Comparison of ENCODE assay signal across 17 mouse cellular contexts in the genomic region with DNA sequence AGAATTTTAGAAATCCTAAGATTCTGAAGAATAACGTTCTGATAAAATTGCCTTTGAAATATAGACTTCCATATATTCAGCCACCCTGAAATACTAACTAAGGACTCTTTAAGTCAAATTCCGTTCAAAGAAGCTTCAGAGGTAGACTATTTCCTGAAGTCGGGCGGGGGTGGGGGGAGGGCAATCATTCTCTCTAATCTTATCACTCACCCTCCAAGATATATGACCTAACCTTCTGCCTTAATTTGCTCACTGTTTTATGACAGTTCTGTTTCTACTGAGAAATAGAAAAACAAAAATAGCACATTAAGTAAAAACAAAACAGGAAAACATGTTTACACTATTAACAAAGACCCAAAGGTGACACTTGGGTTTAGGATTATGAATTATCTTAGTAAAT.
DNase-seq lines count a peak whose midpoint lies in the region; TF ChIP-seq lines count a peak whose summit lies in the region.
"Had no signal": no experiment of that assay in that cellular context is flagged by ENCODE, and none has a peak within 500 bp of the region (broad histone marks: within the 10 kb centered on the region; RNA-seq: fewer than 3 reads in every experiment).

No protein-coding gene starts in this region.

- no peaks in the 10 kb centered on the region for H3K79me2 ChIP-seq in MEL (ENCODE audit: control insufficient read depth, insufficient read depth, low read length, poor library complexity)

- TF ChIP-seq CTCF in MEL (IDR thresholded peaks at IDR 0.05 in 2 of 3, conservative IDR thresholded peaks at IDR 0.05 in 1 of 3; ENCODE audit: control insufficient read depth in 1 of 3, insufficient read depth in 1 of 3, low read depth in 2 of 3, low read length in 3 of 3, poor library complexity in 1 of 3, severe bottlenecking in 1 of 3), result no peak

- TF ChIP-seq RAD21 in MEL (IDR thresholded peaks at IDR 0.05; ENCODE audit: low read depth, low read length), result no peak

- H3K36me3 ChIP-seq in MEL (ENCODE audit: control insufficient read depth in 1 of 2, insufficient read depth in 2 of 2, low read length in 2 of 2), result no peaks in the 10 kb centered on the region; a peak in 1 of 4 replicates
- H3K36me3 ChIP-seq: G1E had no signal

- no peaks in the 10 kb centered on the region for H3K9me3 ChIP-seq in MEL (replicated peaks; ENCODE audit: insufficient read depth, low read length)
- H3K9me3 ChIP-seq: G1E had no signal

- no peak for DNase-seq in MEL (ENCODE audit: low read depth, low spot score)
- no peak for DNase-seq in thymus, postnatal 0 days (ENCODE audit: low spot score)
- DNase-seq: adrenal gland, adult 2 months; adrenal gland, adult 8-10 months; adrenal gland, postnatal 10 days; adrenal gland, postnatal 14 days; adrenal gland, postnatal 25 days; adrenal gland, postnatal 36 days; B cell, adult 2 months; cerebellum, adult 11 months; cerebellum, adult 11-12 months; cerebellum, adult 18-20 months; cerebellum, adult 2 months; cerebellum, adult 8-10 months had no signal

- peaks cover 0 to 2% of the 10 kb centered on the region in 2 experiments; a peak in 2 of 4 replicates for H3K4me1 ChIP-seq in MEL (ENCODE audit: control insufficient read depth in 1 of 2, insufficient read depth in 2 of 2, low read length in 2 of 2)

- no peak overlapping the region for H3K27ac ChIP-seq in MEL (ENCODE audit: control insufficient read depth, low read depth, low read length)

- peak overlapping the region in 1 of 2 experiments; percentile 27; a peak in 3 of 4 replicates for H3K4me3 ChIP-seq in MEL (ENCODE audit: control insufficient read depth in 1 of 2, insufficient read depth in 1 of 2, low read depth in 2 of 2, low read length in 2 of 2)

- H3K9ac ChIP-seq in MEL (ENCODE audit: control insufficient read depth, low read depth, low read length, poor library complexity, severe bottlenecking), result peak overlapping the region; percentile 30; the same call in 1 of the 2 replicates

- no peak for TF ChIP-seq POLR2A in MEL (IDR thresholded peaks at IDR 0.05; ENCODE audit: control insufficient read depth in 1 of 2, insufficient read depth in 1 of 2, low read depth in 1 of 2, low read length in 2 of 2, poor library complexity in 1 of 2)

- H3K27me3 ChIP-seq in MEL (ENCODE audit: control insufficient read depth in 1 of 2, insufficient read depth in 2 of 2, low read length in 2 of 2), result no peaks in the 10 kb centered on the region
- H3K27me3 ChIP-seq: CH12.LX, Patski had no signal

- TF ChIP-seq EP300 in MEL (IDR thresholded peaks at IDR 0.05; ENCODE audit: low read depth in 1 of 2, low read length in 2 of 2), result peak; percentile 36 to 37; a peak in 2 of 4 replicates

TF ChIP-seq in MEL, 35 proteins besides CTCF, POLR2A, EP300 and RAD21:
- TF ChIP-seq JUND (IDR thresholded peaks at IDR 0.05; ENCODE audit: low read depth, low read length), result no peak
- TF ChIP-seq MEF2A (IDR thresholded peaks at IDR 0.05; ENCODE audit: extremely low read depth, insufficient replicate concordance, low read depth, low read length, poor library complexity, severe bottlenecking), result no peak
- TF ChIP-seq MAFK (IDR thresholded peaks at IDR 0.05; ENCODE audit: borderline replicate concordance, low read depth, low read length), result no peak
- 0 out of 2 replicates have a peak, but pooled peaks have one; percentile 11 for TF ChIP-seq TCF12 (IDR thresholded peaks at IDR 0.05; ENCODE audit: low read depth, low read length)
- TF ChIP-seq SIN3A (IDR thresholded peaks at IDR 0.05; ENCODE audit: low read length), result 0 out of 2 replicates have a peak, but pooled peaks have one; percentile 33
- TF ChIP-seq GATA1 (IDR thresholded peaks at IDR 0.05; ENCODE audit: low read depth, low read length), result peak; percentile 71
- TF ChIP-seq KAT2A (conservative IDR thresholded peaks at IDR 0.05; ENCODE audit: low read depth, low read length), result no peak
- TF ChIP-seq MAX (IDR thresholded peaks at IDR 0.05; ENCODE audit: low read length), result no peak
- TF ChIP-seq ETS1 (IDR thresholded peaks at IDR 0.05; ENCODE audit: low read depth, low read length), result peak; percentile 50
